Comparison of ENCODE assay signal across 9 mouse cellular contexts in the genomic region with DNA sequence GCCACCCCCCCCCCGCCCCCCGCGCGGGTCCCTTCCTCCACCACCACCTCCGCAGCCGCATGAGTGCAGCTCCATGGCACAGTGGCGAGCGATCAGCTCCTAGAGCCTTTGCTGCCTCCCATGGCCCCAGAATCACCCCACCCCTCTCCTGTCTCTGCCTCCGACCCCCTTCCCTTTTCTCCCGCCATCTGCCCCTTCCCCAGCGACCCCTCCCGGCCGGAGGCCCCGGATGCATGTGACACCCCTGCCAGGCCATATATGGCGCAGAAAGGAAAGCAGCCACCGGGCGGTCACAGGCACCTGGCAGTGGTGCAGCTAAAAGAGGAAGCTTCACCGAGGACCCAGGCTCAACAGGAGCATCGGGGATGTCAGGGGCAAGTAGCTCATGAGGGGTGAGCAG. TPM values are rescaled to one million over a fixed set of nuclear protein-coding genes. Genes with fewer than 3 reads are reported as not detected.
DNase-seq lines count a peak whose midpoint lies in the region; ATAC-seq and TF ChIP-seq lines count a peak whose summit lies in the region.
"Not testable (repeated sequence)": the region's sequence is repeated elsewhere in the genome, so short reads cannot be mapped to it uniquely, and the experiment has no call there.
"Had no signal": no experiment of that assay in that cellular context is flagged by ENCODE, and none has a peak within 500 bp of the region (broad histone marks: within the 10 kb centered on the region; RNA-seq: fewer than 3 reads in every experiment).

No protein-coding gene starts in this region.

- TF ChIP-seq POLR2A in small intestine, adult 2 months (IDR thresholded peaks at IDR 0.05; ENCODE audit: low read depth, low read length), result not testable (repeated sequence)

- H3K27ac ChIP-seq in embryonic facial prominence, embryonic 12.5 days; intestine, embryonic 14.5 days (ENCODE audit: low read depth); midbrain, embryonic 12.5 days (replicated peaks); small intestine, adult 2 months (ENCODE audit: insufficient read depth, low read depth, low read length): not testable (repeated sequence)
- peak overlapping the region; percentile 83 for H3K27ac ChIP-seq in heart, embryonic 10.5 days

- peak; percentile 3 to 27 for DNase-seq in adrenal gland, adult (ENCODE audit: inconsistent age in 2 of 2, low spot score in 1 of 2)
- DNase-seq in heart, embryonic 10.5 days (ENCODE audit: low spot score), result peak; percentile 86
- peak; percentile 70 for DNase-seq in intestine, embryonic 14.5 days (ENCODE audit: low spot score)
- peak; percentile 8 to 15 for DNase-seq in left cerebral cortex, postnatal 36 days (ENCODE audit: low spot score in 2 of 2)
- DNase-seq in urinary bladder, postnatal 25 days (ENCODE audit: low spot score), result peak; percentile 2

- H3K9ac ChIP-seq in embryonic facial prominence, embryonic 12.5 days, result peak overlapping the region; percentile 55
- H3K9ac ChIP-seq in intestine, embryonic 14.5 days (ENCODE audit: low read length), result peak overlapping the region; percentile 43
- peak overlapping the region; percentile 62 for H3K9ac ChIP-seq in midbrain, embryonic 12.5 days (replicated peaks)

- not testable (repeated sequence) for H3K36me3 ChIP-seq in embryonic facial prominence, embryonic 12.5 days; heart, embryonic 10.5 days; intestine, embryonic 14.5 days (ENCODE audit: control insufficient read depth, insufficient read depth, low read length); midbrain, embryonic 12.5 days; small intestine, adult 2 months (ENCODE audit: control insufficient read depth, insufficient read depth, low read length)

- H3K4me1 ChIP-seq in embryonic facial prominence, embryonic 12.5 days; heart, embryonic 10.5 days; intestine, embryonic 14.5 days (replicated peaks; ENCODE audit: control insufficient read depth, insufficient read depth, low read length); midbrain, embryonic 12.5 days; small intestine, adult 2 months (ENCODE audit: control insufficient read depth, insufficient read depth, insufficient read length, low read length): not testable (repeated sequence)

- TF ChIP-seq CTCF in small intestine, adult 2 months (IDR thresholded peaks at IDR 0.05; ENCODE audit: extremely low read depth, insufficient read length, insufficient replicate concordance, low read depth, low read length), result not testable (repeated sequence)

- intact Hi-C loops in left cerebral cortex, postnatal 36 days (cut with DNase I), result not testable (repeated sequence)

- ATAC-seq in embryonic facial prominence, embryonic 12.5 days (ENCODE audit: insufficient number of reproducible peaks, insufficient read depth, low FRiP score, low TSS enrichment); intestine, embryonic 14.5 days (replicated peaks; ENCODE audit: low FRiP score, low TSS enrichment, low read depth): not testable (repeated sequence)
- ATAC-seq in midbrain, embryonic 12.5 days (ENCODE audit: low FRiP score, low read depth), result peak; percentile 6; the same call in 1 of the 2 replicates

- H3K9me3 ChIP-seq in embryonic facial prominence, embryonic 12.5 days; heart, embryonic 10.5 days; intestine, embryonic 14.5 days (ENCODE audit: control insufficient read depth, low read length); midbrain, embryonic 12.5 days: not testable (repeated sequence)

- peak overlapping the region; percentile 50 for H3K4me3 ChIP-seq in embryonic facial prominence, embryonic 12.5 days
- peak overlapping the region; percentile 61 for H3K4me3 ChIP-seq in heart, embryonic 10.5 days
- peak overlapping the region; percentile 35 for H3K4me3 ChIP-seq in intestine, embryonic 14.5 days (ENCODE audit: low read depth, low read length)
- H3K4me3 ChIP-seq in midbrain, embryonic 12.5 days, result peak overlapping the region; percentile 49
- H3K4me3 ChIP-seq in small intestine, adult 2 months (ENCODE audit: low read depth, low read length), result 0 out of 2 replicates have a peak overlapping the region, but pooled peaks have one; percentile 16

- not testable (repeated sequence) for H3K27me3 ChIP-seq in embryonic facial prominence, embryonic 12.5 days; heart, embryonic 10.5 days (ENCODE audit: insufficient read depth, poor library complexity, severe bottlenecking); intestine, embryonic 14.5 days (replicated peaks; ENCODE audit: control insufficient read depth, insufficient read depth, low read length); midbrain, embryonic 12.5 days; small intestine, adult 2 months (ENCODE audit: control insufficient read depth, insufficient read depth, low read length)

- H3K4me2 ChIP-seq in embryonic facial prominence, embryonic 12.5 days (replicated peaks), result peak overlapping the region; percentile 69
- H3K4me2 ChIP-seq in intestine, embryonic 14.5 days (ENCODE audit: low read length), result peak overlapping the region; percentile 57
- peak overlapping the region; percentile 56 for H3K4me2 ChIP-seq in midbrain, embryonic 12.5 days (replicated peaks)

- WGBS in embryonic facial prominence, embryonic 12.5 days, result 1% methylated on average over 12 of the region's 19 CpGs
- 0% methylated on average over 18 of the region's 19 CpGs for WGBS in heart, embryonic 10.5 days
- 0% methylated on average over 13 of the region's 19 CpGs for WGBS in intestine, embryonic 14.5 days
- WGBS in midbrain, embryonic 12.5 days, result 0% methylated on average over 14 of the region's 19 CpGs
- 1% methylated on average over 18 of the region's 19 CpGs for WGBS in small intestine, adult 2 months

RNA-seq across cellular contexts. Expression of gene Gm3739, which starts 0.2 kb away (rescaled TPM):
- polyA plus RNA-seq in embryonic facial prominence, embryonic 12.5 days (2016; fragmentation: Nextera tagmentation; extraction: Ambion mirVana), result 0.94 and 1.7 TPM in 2 replicates
- polyA plus RNA-seq in heart, embryonic 10.5 days (2016; fragmentation: Nextera tagmentation; extraction: Ambion mirVana), result 2.1 and 2.6 TPM in 2 replicates
- 1.1 and 1.3 TPM in 2 replicates for polyA plus RNA-seq in intestine, embryonic 14.5 days (2014; fragmentation: Nextera tagmentation; extraction: Ambion mirVana)
- total RNA-seq in left cerebral cortex, postnatal 36 days (2021), result under 1 TPM; 0.41 to 0.54 TPM
- 2.2 and 3.3 TPM in 2 replicates for polyA plus RNA-seq in midbrain, embryonic 12.5 days (2016; fragmentation: Nextera tagmentation; extraction: Ambion mirVana)
- polyA plus RNA-seq in small intestine, adult 2 months (2012; rRNA removed), result not detected in 2 replicates
- polyA plus RNA-seq: large intestine, adult 2 months had no signal

RNA-seq across cellular contexts. Expression of gene Gm5797, which starts 17.1 kb away (rescaled TPM):
- not detected in 2 replicates for polyA plus RNA-seq in embryonic facial prominence, embryonic 12.5 days (2016; fragmentation: Nextera tagmentation; extraction: Ambion mirVana)
- polyA plus RNA-seq in heart, embryonic 10.5 days (2016; fragmentation: Nextera tagmentation; extraction: Ambion mirVana), result not detected in 2 replicates
- polyA plus RNA-seq in intestine, embryonic 14.5 days (2014; fragmentation: Nextera tagmentation; extraction: Ambion mirVana), result not detected in 2 replicates
- not detected for total RNA-seq in left cerebral cortex, postnatal 36 days (2021)
- not detected in 2 replicates for polyA plus RNA-seq in midbrain, embryonic 12.5 days (2016; fragmentation: Nextera tagmentation; extraction: Ambion mirVana)
- polyA plus RNA-seq in small intestine, adult 2 months (2012; rRNA removed), result not detected in 2 replicates
- polyA plus RNA-seq: large intestine, adult 2 months had no signal

RNA-seq across cellular contexts. Expression of gene Gm8374, which starts 49.8 kb away (rescaled TPM):
- polyA plus RNA-seq in embryonic facial prominence, embryonic 12.5 days (2016; fragmentation: Nextera tagmentation; extraction: Ambion mirVana), result not detected in 2 replicates
- not detected in 2 replicates for polyA plus RNA-seq in heart, embryonic 10.5 days (2016; fragmentation: Nextera tagmentation; extraction: Ambion mirVana)
- not detected in 2 replicates for polyA plus RNA-seq in intestine, embryonic 14.5 days (2014; fragmentation: Nextera tagmentation; extraction: Ambion mirVana)
- not detected for total RNA-seq in left cerebral cortex, postnatal 36 days (2021)
- polyA plus RNA-seq in midbrain, embryonic 12.5 days (2016; fragmentation: Nextera tagmentation; extraction: Ambion mirVana), result not detected in 2 replicates
- polyA plus RNA-seq in small intestine, adult 2 months (2012; rRNA removed), result not detected in 2 replicates
- polyA plus RNA-seq: large intestine, adult 2 months had no signal

RNA-seq across cellular contexts. Expression of gene Gm3727, which starts 50.6 kb away (rescaled TPM):
- polyA plus RNA-seq in embryonic facial prominence, embryonic 12.5 days (2016; fragmentation: Nextera tagmentation; extraction: Ambion mirVana), result not detected in 2 replicates
- not detected in 2 replicates for polyA plus RNA-seq in heart, embryonic 10.5 days (2016; fragmentation: Nextera tagmentation; extraction: Ambion mirVana)
- not detected in 2 replicates for polyA plus RNA-seq in intestine, embryonic 14.5 days (2014; fragmentation: Nextera tagmentation; extraction: Ambion mirVana)
- not detected for total RNA-seq in left cerebral cortex, postnatal 36 days (2021)
- polyA plus RNA-seq in midbrain, embryonic 12.5 days (2016; fragmentation: Nextera tagmentation; extraction: Ambion mirVana), result not detected in 2 replicates
- polyA plus RNA-seq in small intestine, adult 2 months (2012; rRNA removed), result not detected in 2 replicates
- polyA plus RNA-seq: large intestine, adult 2 months had no signal

Comparison
In these comparisons a context has a peak if more than half of its experiments do, and no peak if none do; other contexts are left out.
1. DNase-seq: peak in every context shown above with its lines; median percentile 86 in heart, embryonic 10.5 days; 70 in intestine, embryonic 14.5 days; 15 in adrenal gland, adult; 12 in left cerebral cortex, postnatal 36 days; 2 in urinary bladder, postnatal 25 days.